Mouse (Mus musculus) ovary, adult 18-20 months (tissue): Measurements from ENCODE around the gene Ftsj1.
A peak's percentile ranks its signal among the peaks of the same experiment; 100 is the strongest.

Source experiments
- DNase-seq: peaks from one replicate; pipeline ENCODE4 v3.0.0; 2022; ENCODE audit warnings: low spot score, mixed read lengths

The Ftsj1 gene

GRCm38 (mm10) chrX:8218114-8218513 is 34.1 kb downstream of the Ftsj1 start:
- no peak for DNase-seq

GRCm38 (mm10) chrX:8217383-8217782 is 34.8 kb downstream of the Ftsj1 start:
- DNase-seq = no peak

- no peak for DNase-seq
Measured at GRCm38 (mm10) chrX:8211490-8212207, 40.6 kb downstream of the Ftsj1 start.

- no peak for DNase-seq
Measured at GRCm38 (mm10) chrX:8209720-8210119, 42.5 kb downstream of the Ftsj1 start.

- no peak for DNase-seq
Measured at GRCm38 (mm10) chrX:8207224-8207623, 45.0 kb downstream of the Ftsj1 start.

GRCm38 (mm10) chrX:8206694-8207197 is 45.5 kb downstream of the Ftsj1 start:
- DNase-seq = no peak

- DNase-seq = peak; percentile 78
Measured at GRCm38 (mm10) chrX:8206015-8206693, 46.1 kb downstream of the Ftsj1 start, which contains the start of gene Porcn. TSS of gene Porcn (minus strand) at chrX:8206525.

- no peak for DNase-seq
Measured at GRCm38 (mm10) chrX:8205551-8205950, 46.7 kb downstream of the Ftsj1 start.

- no peak for DNase-seq
Measured at GRCm38 (mm10) chrX:8205088-8205487, 47.1 kb downstream of the Ftsj1 start.

- DNase-seq = no peak
Measured at GRCm38 (mm10) chrX:8204076-8204475, 48.1 kb downstream of the Ftsj1 start.

- no peak for DNase-seq
Measured at GRCm38 (mm10) chrX:8203105-8203504, 49.1 kb downstream of the Ftsj1 start.

- DNase-seq = no peak
Measured at GRCm38 (mm10) chrX:8193419-8193723, 58.8 kb downstream of the Ftsj1 start, which contains the start of gene Ebp. TSS of gene Ebp (minus strand) at chrX:8193512.

- DNase-seq = peak; percentile 77
Measured at GRCm38 (mm10) chrX:8192640-8193418, 59.4 kb downstream of the Ftsj1 start.

GRCm38 (mm10) chrX:8192126-8192639 is 60.0 kb downstream of the Ftsj1 start:
- DNase-seq = no peak
